ENCODE assay signal across 7 mouse cellular contexts in genomic region chr14:76110396-76111221, GRCm38 (mm10). TPM values are rescaled to one million over a fixed set of nuclear protein-coding genes. Genes with fewer than 3 reads are reported as not detected.
A peak's percentile ranks its signal among the peaks of the same experiment; 100 is the strongest.
DNase-seq lines count a peak whose midpoint lies in the region; ATAC-seq lines count a peak whose summit lies in the region.

Gpalpp1 (minus strand) TSS chr14:76110760.
Nufip1 (plus strand) TSS chr14:76110891.

- H3K36me3 ChIP-seq in intestine, embryonic 15.5 days: peaks cover 11% of the 10 kb centered on the region; the same call in 1 of the 2 replicates
- H3K36me3 ChIP-seq in midbrain, embryonic 10.5 days: peaks cover 33% of the 10 kb centered on the region

- no peaks in the 10 kb centered on the region for H3K27me3 ChIP-seq in intestine, embryonic 15.5 days (replicated peaks)
- H3K27me3 ChIP-seq in midbrain, embryonic 10.5 days (ENCODE audit: low read depth, poor library complexity, severe bottlenecking): no peaks in the 10 kb centered on the region

- H3K9me3 ChIP-seq in intestine, embryonic 15.5 days: no peaks in the 10 kb centered on the region
- no peaks in the 10 kb centered on the region for H3K9me3 ChIP-seq in midbrain, embryonic 10.5 days (replicated peaks)

- peak within 1 kb of the TSS; percentile 95 for H3K4me3 ChIP-seq in intestine, embryonic 15.5 days (replicated peaks)
- peak within 1 kb of the TSS; percentile 90 for H3K4me3 ChIP-seq in midbrain, embryonic 10.5 days

- intact Hi-C loops in gastrocnemius, postnatal 36 days (cut with DNase I): no loop called here
- intact Hi-C loops in left cerebral cortex, postnatal 25 days (cut with DNase I): no loop called here

- peak within 1 kb of the TSS; percentile 92 for H3K27ac ChIP-seq in intestine, embryonic 15.5 days
- peak within 1 kb of the TSS; percentile 87 for H3K27ac ChIP-seq in midbrain, embryonic 10.5 days (replicated peaks)

- ATAC-seq in intestine, embryonic 15.5 days: peak; percentile 100

- H3K9ac ChIP-seq in intestine, embryonic 15.5 days: peak within 1 kb of the TSS; percentile 91

- peak within 1 kb of the TSS; percentile 76 for H3K4me2 ChIP-seq in intestine, embryonic 15.5 days (replicated peaks)

- WGBS in intestine, embryonic 15.5 days: under 1% methylated on average over 69 of the region's 69 CpGs
- under 1% methylated on average over 69 of the region's 69 CpGs for WGBS in midbrain, embryonic 10.5 days

- DNase-seq in adrenal gland, adult 2 months: peak; percentile 94
- DNase-seq in embryo, embryonic 11.5 days (ENCODE audit: low read depth, low spot score): peak; percentile 95
- DNase-seq in gastrocnemius, postnatal 36 days: peak; percentile 72 to 79
- peak; percentile 94 to 98 for DNase-seq in left cerebral cortex, postnatal 25 days (ENCODE audit: low spot score in 2 of 2)
- peak; percentile 93 for DNase-seq in midbrain, embryonic 10.5 days (ENCODE audit: low spot score)
- DNase-seq in right cerebral cortex, postnatal 4 days: peak; percentile 79

- H3K4me1 ChIP-seq in intestine, embryonic 15.5 days (replicated peaks): 0 out of 2 replicates have a peak, but pooled peaks cover 6% of the 10 kb centered on the region
- peaks cover 28% of the 10 kb centered on the region for H3K4me1 ChIP-seq in midbrain, embryonic 10.5 days

RNA-seq across cellular contexts. Expression of gene Gpalpp1, which starts in this region (rescaled TPM):
- 10 to 100 TPM; 18.9 to 19.6 TPM for total RNA-seq in adrenal gland, adult 2 months (2021)
- 1.4 and 1.6 TPM in 2 replicates for polyA plus RNA-seq in adrenal gland, adult 2 months (2012; rRNA removed)
- 1 to 10 TPM; 4.7 to 6.6 TPM for total RNA-seq in gastrocnemius, postnatal 36 days (2021)
- polyA plus RNA-seq in intestine, embryonic 15.5 days (2015; fragmentation: Nextera tagmentation; extraction: Ambion mirVana): 10.1 and 10.5 TPM in 2 replicates
- 10 to 100 TPM; 21.9 to 22.5 TPM for total RNA-seq in left cerebral cortex, postnatal 25 days (2021)
- 16.8 and 17.6 TPM in 2 replicates for polyA plus RNA-seq in midbrain, embryonic 10.5 days (2016; fragmentation: Nextera tagmentation; extraction: Ambion mirVana)

RNA-seq across cellular contexts. Expression of gene Nufip1, which starts in this region (rescaled TPM):
- 1 to 10 TPM; 6.9 to 8.2 TPM for total RNA-seq in adrenal gland, adult 2 months (2021)
- polyA plus RNA-seq in adrenal gland, adult 2 months (2012; rRNA removed): 6.8 and 7.7 TPM in 2 replicates
- total RNA-seq in gastrocnemius, postnatal 36 days (2021): 1 to 10 TPM; 2.5 to 3.6 TPM
- polyA plus RNA-seq in intestine, embryonic 15.5 days (2015; fragmentation: Nextera tagmentation; extraction: Ambion mirVana): 15.6 and 17.4 TPM in 2 replicates
- 1 to 10 TPM; 7.5 to 7.9 TPM for total RNA-seq in left cerebral cortex, postnatal 25 days (2021)
- polyA plus RNA-seq in midbrain, embryonic 10.5 days (2016; fragmentation: Nextera tagmentation; extraction: Ambion mirVana): 18.2 and 21.2 TPM in 2 replicates

Comparison
In these comparisons a context has a peak if more than half of its experiments do, and no peak if none do; other contexts are left out.
1. Peak in every context shown above with its lines: DNase-seq, ATAC-seq, H3K4me3 ChIP-seq and H3K27ac ChIP-seq.